Mouse (Mus musculus): ENCODE measurements around the gene Msln. TPM values are rescaled to one million over a fixed set of nuclear protein-coding genes. Genes with fewer than 3 reads are reported as not detected.
A peak's percentile ranks its signal among the peaks of the same experiment; 100 is the strongest.

Gene Msln
- polyA plus RNA-seq (2015; fragmentation: Nextera tagmentation; extraction: Ambion mirVana): 38.7 and 42.7 TPM in 2 replicates

DNA sequence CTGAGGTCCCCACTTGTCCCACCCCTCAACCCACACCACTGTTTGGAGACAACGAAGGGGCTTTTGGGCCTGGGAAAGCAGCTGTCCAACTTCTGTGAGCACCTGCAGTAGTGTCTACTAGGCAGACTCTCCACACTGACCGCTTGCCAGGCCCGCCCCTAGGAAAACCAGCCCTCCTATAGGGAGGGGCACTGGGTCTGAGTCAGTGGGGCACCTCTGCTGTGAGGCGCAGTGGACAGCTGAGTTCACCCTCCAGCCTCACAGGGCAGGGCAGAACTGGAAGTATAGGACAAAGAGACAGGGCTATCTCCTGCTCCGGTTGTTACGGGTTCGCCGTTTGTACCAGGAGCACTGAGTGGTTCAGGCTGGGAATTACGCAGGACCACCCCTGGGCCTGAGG lies at the start of gene Msln:
Gene Msln, minus strand, starts transcription at position 138 of the 400 bp plus-strand sequence.
- no peak for ATAC-seq (replicated peaks; ENCODE audit: insufficient number of reproducible peaks, insufficient read depth, low FRiP score, low read depth)
- Histone ChIP-seq H3K36me3 (no peaks in the 10 kb centered on the region), H3K27me3 (0 out of 2 replicates have a peak, but pooled peaks cover 7% of the 10 kb centered on the region), H3K27ac (no peak within 1 kb of the TSS), H3K4me2 (no peak within 1 kb of the TSS), H3K4me1 (replicated peaks) (peaks cover 10% of the 10 kb centered on the region), H3K9me3 (replicated peaks) (no peaks in the 10 kb centered on the region), H3K9ac (no peak within 1 kb of the TSS), H3K4me3 (no peak within 1 kb of the TSS)
- WGBS: 83% methylated on average over 9 of the region's 9 CpGs

- 7% methylated on average over 10 of the region's 10 CpGs for WGBS
- Histone ChIP-seq H3K4me2 (peak overlapping the region; percentile 27; the same call in 1 of the 2 replicates), H3K4me1 (replicated peaks) (peaks cover 9% of the 10 kb centered on the region), H3K9me3 (replicated peaks) (no peaks in the 10 kb centered on the region), H3K27me3 (peaks cover 17% of the 10 kb centered on the region), H3K9ac (no peak overlapping the region), H3K27ac (no peak overlapping the region), H3K4me3 (no peak overlapping the region), H3K36me3 (no peaks in the 10 kb centered on the region)
- peak; percentile 82 for ATAC-seq (replicated peaks; ENCODE audit: insufficient number of reproducible peaks, insufficient read depth, low FRiP score, low read depth)
Observed at GRCm38 (mm10) chr17:25802825-25803517, 48.8 kb upstream of the Msln start.

DNA sequence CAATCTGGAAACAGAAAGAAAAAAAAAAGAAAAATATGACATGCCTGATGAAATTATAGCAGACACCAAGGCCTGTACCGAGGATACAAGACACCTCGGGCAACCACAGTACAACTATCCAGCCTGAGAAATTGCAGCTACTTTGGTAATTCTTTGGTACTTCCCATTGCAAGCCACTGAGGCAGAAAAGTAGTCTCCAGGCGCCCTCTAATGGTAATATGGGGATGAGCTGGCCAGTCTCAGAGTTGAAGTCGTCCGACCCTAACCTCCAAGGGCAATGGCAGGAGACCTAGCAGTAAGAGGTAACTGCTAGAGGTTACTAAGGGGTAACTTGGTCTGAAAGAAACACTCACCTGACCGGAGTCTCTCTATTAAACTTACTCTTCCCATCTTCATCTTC lies 46.9 kb upstream of the Msln start:
- Histone ChIP-seq H3K27ac (no peak overlapping the region), H3K27me3 (peaks cover 15% of the 10 kb centered on the region), H3K4me1 (replicated peaks) (peaks cover 14% of the 10 kb centered on the region), H3K4me2 (no peak overlapping the region), H3K4me3 (no peak overlapping the region), H3K36me3 (no peaks in the 10 kb centered on the region), H3K9me3 (replicated peaks) (no peaks in the 10 kb centered on the region), H3K9ac (no peak overlapping the region)
- no peak for ATAC-seq (replicated peaks; ENCODE audit: insufficient number of reproducible peaks, insufficient read depth, low FRiP score, low read depth)
- 5% methylated on average over 6 of the region's 6 CpGs for WGBS

DNA sequence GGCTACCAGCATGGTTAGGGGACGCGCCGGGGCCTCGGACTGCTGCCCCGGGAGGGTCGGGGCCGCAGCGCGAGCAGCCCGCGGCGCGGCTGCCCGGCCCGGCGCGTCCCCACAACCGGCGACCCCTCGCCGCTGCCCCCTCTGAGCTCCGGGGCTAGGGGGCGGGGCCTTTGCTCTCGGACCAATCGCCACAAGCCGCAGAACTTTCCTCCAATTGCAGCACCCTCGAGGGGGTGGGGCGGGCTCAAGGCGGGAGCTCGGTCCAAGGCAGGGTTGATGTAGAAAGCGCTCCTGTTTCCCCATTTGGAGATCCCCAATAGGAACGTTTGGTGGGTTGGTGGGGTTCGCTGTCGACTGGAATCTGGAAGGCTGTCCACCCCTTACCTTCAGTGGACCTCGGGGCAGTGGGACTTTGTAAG lies 42.8 kb upstream of the Msln start, which contains the start of gene Metrn:
Gene Metrn, minus strand, starts transcription at position 186 of the 419 bp plus-strand sequence.
- ATAC-seq (replicated peaks; ENCODE audit: insufficient number of reproducible peaks, insufficient read depth, low FRiP score, low read depth): peak; percentile 78
- H3K27ac ChIP-seq: no peak within 1 kb of the TSS
- WGBS: 0% methylated on average over 35 of the region's 35 CpGs
- no peaks in the 10 kb centered on the region for H3K9me3 ChIP-seq (replicated peaks)
- peak within 1 kb of the TSS; percentile 65 for H3K9ac ChIP-seq
- H3K4me3 ChIP-seq: peak within 1 kb of the TSS; percentile 69
- H3K36me3 ChIP-seq: no peaks in the 10 kb centered on the region
- H3K4me1 ChIP-seq (replicated peaks): peaks cover 31% of the 10 kb centered on the region
- H3K4me2 ChIP-seq: peak within 1 kb of the TSS; percentile 82
- H3K27me3 ChIP-seq: peaks cover 5% of the 10 kb centered on the region

- H3K4me2 ChIP-seq: peak overlapping the region; percentile 82
- 4% methylated on average over 37 of the region's 37 CpGs for WGBS
- H3K27ac ChIP-seq: no peak overlapping the region
- H3K9me3 ChIP-seq (replicated peaks): no peaks in the 10 kb centered on the region
- ATAC-seq (replicated peaks; ENCODE audit: insufficient number of reproducible peaks, insufficient read depth, low FRiP score, low read depth): no peak
- no peaks in the 10 kb centered on the region for H3K36me3 ChIP-seq
- H3K27me3 ChIP-seq: peaks cover 1% of the 10 kb centered on the region; the same call in 1 of the 2 replicates
- peak overlapping the region; percentile 65 for H3K9ac ChIP-seq
- peaks cover 35% of the 10 kb centered on the region for H3K4me1 ChIP-seq (replicated peaks)
- peak overlapping the region; percentile 69 for H3K4me3 ChIP-seq
Observed at GRCm38 (mm10) chr17:25796211-25796771, 42.1 kb upstream of the Msln start.

- H3K9me3 ChIP-seq (replicated peaks): no peaks in the 10 kb centered on the region
- peaks cover 41% of the 10 kb centered on the region for H3K4me1 ChIP-seq (replicated peaks)
- H3K27ac ChIP-seq: no peak within 1 kb of the TSS
- ATAC-seq (replicated peaks; ENCODE audit: insufficient number of reproducible peaks, insufficient read depth, low FRiP score, low read depth): no peak
- no peaks in the 10 kb centered on the region for H3K27me3 ChIP-seq
- H3K4me3 ChIP-seq: peak within 1 kb of the TSS; percentile 69
- 35% methylated on average over 6 of the region's 6 CpGs for WGBS
- H3K4me2 ChIP-seq: peak within 1 kb of the TSS; percentile 82
- peak within 1 kb of the TSS; percentile 65 for H3K9ac ChIP-seq
- H3K36me3 ChIP-seq: no peaks in the 10 kb centered on the region
Observed at GRCm38 (mm10) chr17:25795609-25796092, 41.5 kb upstream of the Msln start, which contains the start of gene AC134908.4. Gene AC134908.4 (minus strand): TSS chr17:25795659.

- H3K9ac ChIP-seq: no peak overlapping the region
- 85% methylated on average over 17 of the region's 17 CpGs for WGBS
Observed at GRCm38 (mm10) chr17:25794998-25795397, 40.8 kb upstream of the Msln start.

GRCm38 (mm10) chr17:25794197-25794596 lies 40.0 kb upstream of the Msln start:
- H3K9ac ChIP-seq: no peak overlapping the region
- H3K4me1 ChIP-seq (replicated peaks): peaks cover 45% of the 10 kb centered on the region
- H3K4me2 ChIP-seq: no peak overlapping the region
- 73% methylated on average over 13 of the region's 13 CpGs for WGBS
- no peaks in the 10 kb centered on the region for H3K9me3 ChIP-seq (replicated peaks)
- H3K4me3 ChIP-seq: no peak overlapping the region
- H3K36me3 ChIP-seq: peaks cover 9% of the 10 kb centered on the region; the same call in 1 of the 2 replicates
- no peaks in the 10 kb centered on the region for H3K27me3 ChIP-seq
- ATAC-seq (replicated peaks; ENCODE audit: insufficient number of reproducible peaks, insufficient read depth, low FRiP score, low read depth): no peak
- H3K27ac ChIP-seq: 0 out of 2 replicates have a peak overlapping the region, but pooled peaks have one; percentile 91

More at GRCm38 (mm10) chr17:25794998-25795397, 40.8 kb upstream of the Msln start:
- no peak overlapping the region for H3K4me3 ChIP-seq
- H3K27me3 ChIP-seq: no peaks in the 10 kb centered on the region
- H3K4me1 ChIP-seq (replicated peaks): peaks cover 45% of the 10 kb centered on the region
- no peak for ATAC-seq (replicated peaks; ENCODE audit: insufficient number of reproducible peaks, insufficient read depth, low FRiP score, low read depth)
- H3K4me2 ChIP-seq: 0 out of 2 replicates have a peak overlapping the region, but pooled peaks have one; percentile 82
- H3K27ac ChIP-seq: no peak overlapping the region
- H3K36me3 ChIP-seq: 0 out of 2 replicates have a peak, but pooled peaks cover 3% of the 10 kb centered on the region
- no peaks in the 10 kb centered on the region for H3K9me3 ChIP-seq (replicated peaks)

- 1% methylated on average over 14 of the region's 14 CpGs for WGBS
- Histone ChIP-seq H3K4me1 (replicated peaks) (peaks cover 45% of the 10 kb centered on the region), H3K9ac (peak within 1 kb of the TSS; percentile 55), H3K4me3 (peak within 1 kb of the TSS; percentile 63), H3K36me3 (peaks cover 20% of the 10 kb centered on the region; the same call in 1 of the 2 replicates), H3K4me2 (peak within 1 kb of the TSS; percentile 79), H3K9me3 (replicated peaks) (no peaks in the 10 kb centered on the region), H3K27ac (peak within 1 kb of the TSS; percentile 91), H3K27me3 (no peaks in the 10 kb centered on the region)
- peak; percentile 77 for ATAC-seq (replicated peaks; ENCODE audit: insufficient number of reproducible peaks, insufficient read depth, low FRiP score, low read depth)
Observed at GRCm38 (mm10) chr17:25792615-25793014, 38.4 kb upstream of the Msln start, which contains the start of gene Fam173a. Gene Fam173a (minus strand): TSS chr17:25792901.

DNA sequence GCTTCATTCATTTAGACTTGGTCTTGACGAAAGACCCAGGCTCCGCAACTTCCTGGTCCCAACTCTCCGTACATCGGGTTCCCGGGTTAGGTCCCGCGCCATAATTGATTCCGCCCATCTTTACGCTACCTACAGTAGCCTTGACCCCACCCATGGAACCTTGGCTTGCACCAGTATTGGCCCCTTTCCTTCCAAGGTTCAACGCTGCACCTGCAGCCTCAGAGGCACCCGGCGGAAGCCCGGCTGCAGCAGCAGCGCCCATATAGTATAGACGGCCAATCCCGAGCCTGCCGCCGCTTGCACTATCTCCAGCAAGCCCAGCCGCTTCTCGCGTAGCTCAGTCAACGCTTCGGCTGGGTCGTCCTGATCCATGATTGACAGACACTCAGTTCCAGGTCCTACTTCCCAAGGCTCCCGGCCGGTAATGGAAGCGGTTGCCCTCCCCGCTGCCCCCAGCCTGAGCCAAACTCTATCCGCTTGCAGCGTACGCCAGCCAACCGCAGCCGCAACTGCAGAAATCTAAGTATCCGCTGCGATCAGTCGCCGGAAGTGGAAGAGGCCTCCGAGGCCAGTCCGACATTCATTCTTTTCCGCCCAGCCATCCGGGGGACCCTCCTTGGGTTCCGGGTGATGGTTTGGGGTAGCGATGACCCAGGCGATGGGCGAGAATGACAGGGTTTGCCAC lies 37.8 kb upstream of the Msln start:
- Histone ChIP-seq H3K4me1 (replicated peaks) (peaks cover 45% of the 10 kb centered on the region), H3K4me2 (peak overlapping the region; percentile 79), H3K27ac (peak overlapping the region; percentile 91), H3K27me3 (no peaks in the 10 kb centered on the region), H3K9me3 (replicated peaks) (no peaks in the 10 kb centered on the region), H3K4me3 (peak overlapping the region; percentile 63), H3K36me3 (peaks cover 25% of the 10 kb centered on the region; the same call in 1 of the 2 replicates), H3K9ac (peak overlapping the region; percentile 55)
- ATAC-seq (replicated peaks; ENCODE audit: insufficient number of reproducible peaks, insufficient read depth, low FRiP score, low read depth): peak; percentile 35; the same call in 1 of the 2 replicates
- WGBS: under 1% methylated on average over 45 of the region's 45 CpGs
